Mouse (Mus musculus): Measurements from ENCODE around the gene Gm47995.

Gene Gm47995

GRCm38 (mm10) chr1:151232346-151232745 is 34.1 kb downstream of the Gm47995 start:
- no peak for DNase-seq (ENCODE audit: low spot score)

GRCm38 (mm10) chr1:151233756-151234155 is 35.5 kb downstream of the Gm47995 start:
- no peak for DNase-seq (ENCODE audit: low spot score)

GRCm38 (mm10) chr1:151235574-151235973 is 37.3 kb downstream of the Gm47995 start:
- DNase-seq (ENCODE audit: low spot score), result no peak

GRCm38 (mm10) chr1:151236141-151236930 is 38.1 kb downstream of the Gm47995 start:
- DNase-seq (ENCODE audit: low spot score), result peak; percentile 18

GRCm38 (mm10) chr1:151237780-151238179 is 39.5 kb downstream of the Gm47995 start:
- no peak for DNase-seq (ENCODE audit: low spot score)

- no peak for DNase-seq (ENCODE audit: low spot score)
Observed at GRCm38 (mm10) chr1:151243332-151243731, 45.1 kb downstream of the Gm47995 start.

GRCm38 (mm10) chr1:151244013-151244412 is 45.8 kb downstream of the Gm47995 start:
- DNase-seq (ENCODE audit: low spot score), result no peak

GRCm38 (mm10) chr1:151244761-151245160 is 46.5 kb downstream of the Gm47995 start:
- no peak for DNase-seq (ENCODE audit: low spot score)

- no peak for DNase-seq (ENCODE audit: low spot score)
Observed at GRCm38 (mm10) chr1:151245165-151245564, 46.9 kb downstream of the Gm47995 start.

- DNase-seq (ENCODE audit: low spot score), result no peak
Observed at GRCm38 (mm10) chr1:151245846-151246245, 47.6 kb downstream of the Gm47995 start.

All from ovary, adult 18-20 months (tissue).